Mouse (Mus musculus) MN1 (cell line): ENCODE results near the gene Lrrd1.
A peak's percentile ranks its signal among the peaks of the same experiment; 100 is the strongest.
"Not testable (repeated sequence)": the region's sequence is repeated elsewhere in the genome, so short reads cannot be mapped to it uniquely, and the experiment has no call there.

Experiments used
- DNase-seq: peaks from one replicate; pipeline ENCODE4 v3.0.0-alpha.2; 2016; ENCODE audit warnings: low spot score

Gene Lrrd1

GRCm38 (mm10) chr5:3845026-3845425 lies at the start of gene Lrrd1:
TSS of gene Lrrd1 (plus strand) at chr5:3845173.
- no peak for DNase-seq

GRCm38 (mm10) chr5:3797101-3797500 lies 47.9 kb upstream of the Lrrd1 start:
- not testable (repeated sequence) for DNase-seq

DNA sequence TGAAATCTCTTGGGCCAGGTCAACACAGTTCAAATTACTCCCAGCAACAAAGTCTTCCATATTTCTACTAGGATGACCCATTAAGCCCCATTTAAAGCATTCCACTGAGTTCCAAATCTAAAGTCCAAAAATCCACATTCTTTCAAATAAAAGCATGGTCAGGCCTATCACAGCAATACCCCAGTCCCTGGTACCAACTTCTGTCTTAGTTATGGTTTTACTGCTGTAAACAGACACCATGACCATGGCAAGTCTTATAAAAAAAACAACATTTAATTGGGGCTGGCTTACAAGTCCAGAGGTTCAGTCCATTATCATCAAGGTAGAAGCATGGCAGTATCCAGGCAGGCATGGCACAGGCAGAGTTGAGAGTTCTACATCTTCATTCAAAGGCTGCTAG lies 46.3 kb upstream of the Lrrd1 start:
- not testable (repeated sequence) for DNase-seq

DNA sequence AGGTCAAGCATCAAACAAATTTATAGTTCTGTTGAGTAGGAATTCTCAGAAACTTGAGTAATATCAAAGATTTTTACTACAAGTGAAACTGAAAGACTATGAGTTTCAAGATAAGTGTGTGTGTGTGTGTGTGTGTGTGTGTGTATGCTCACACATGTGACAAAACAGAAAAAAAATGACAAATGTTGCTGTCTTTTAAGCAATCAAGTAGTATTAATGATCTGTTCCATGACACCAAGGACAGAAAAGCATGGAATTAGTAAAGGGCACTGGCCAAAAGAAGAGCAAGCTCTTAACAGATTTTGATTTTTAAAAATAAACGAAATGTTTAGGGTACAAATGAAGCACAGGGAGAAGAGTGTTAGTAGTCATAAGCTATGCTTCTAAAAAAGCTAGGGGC lies 44.9 kb upstream of the Lrrd1 start:
- no peak for DNase-seq

- DNase-seq = no peak
Measured at GRCm38 (mm10) chr5:3800881-3801280, 44.1 kb upstream of the Lrrd1 start.

- peak; percentile 32 for DNase-seq
Measured at GRCm38 (mm10) chr5:3801672-3802432, 43.1 kb upstream of the Lrrd1 start.

- DNase-seq = peak; percentile 92
Measured at GRCm38 (mm10) chr5:3802433-3803291, 42.3 kb upstream of the Lrrd1 start, which contains the start of the genes Ankib1 and Krit1. TSS of gene Ankib1 (minus strand) at chr5:3802925. TSS of gene Krit1 (plus strand) at chr5:3803184.

DNA sequence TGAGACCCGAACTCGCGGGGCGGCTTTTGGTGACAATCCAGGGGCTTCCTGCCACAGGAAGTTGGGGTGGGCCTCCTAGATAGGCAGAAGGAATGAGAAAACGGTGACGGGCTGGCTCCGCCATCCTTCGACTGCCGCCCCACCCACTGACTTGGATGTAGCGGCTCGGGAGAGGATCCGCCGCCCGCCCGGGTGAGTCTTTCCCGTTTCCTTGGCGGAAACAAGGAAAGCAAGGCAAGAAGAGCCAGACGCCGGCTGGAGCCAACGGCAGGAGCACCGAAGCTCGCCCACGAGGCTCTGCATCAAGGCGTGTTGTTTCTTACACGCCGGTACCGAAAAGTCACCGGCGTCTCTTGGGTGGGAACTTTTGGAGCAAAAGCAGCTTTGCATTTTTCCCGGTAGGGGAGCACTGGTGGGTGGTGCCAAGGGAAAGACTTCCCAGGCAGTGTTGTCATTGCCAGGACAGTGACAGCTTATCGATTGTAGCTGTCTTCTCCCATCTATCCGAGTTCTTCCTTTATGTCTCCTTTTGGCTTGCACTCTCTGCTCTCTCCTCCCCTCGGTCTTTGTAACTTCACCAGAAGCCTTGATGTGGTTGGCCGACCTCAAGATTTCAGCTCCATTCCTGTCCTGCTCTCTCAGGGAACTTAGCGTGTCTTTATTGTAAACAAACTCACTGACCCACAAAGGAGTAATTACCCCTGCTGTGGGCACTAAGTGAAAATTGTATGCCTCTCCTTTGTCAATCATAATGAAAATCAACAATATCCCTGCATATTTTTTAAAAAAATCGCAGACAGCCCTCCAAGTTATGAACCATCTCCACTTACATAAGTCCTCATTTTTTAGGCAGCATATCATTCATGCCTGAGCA lies 41.4 kb upstream of the Lrrd1 start:
- DNase-seq = peak; percentile 76

GRCm38 (mm10) chr5:3808472-3808871 lies 36.5 kb upstream of the Lrrd1 start:
- DNase-seq = no peak

GRCm38 (mm10) chr5:3834107-3834506 lies 10.9 kb upstream of the Lrrd1 start:
- no peak for DNase-seq

DNA sequence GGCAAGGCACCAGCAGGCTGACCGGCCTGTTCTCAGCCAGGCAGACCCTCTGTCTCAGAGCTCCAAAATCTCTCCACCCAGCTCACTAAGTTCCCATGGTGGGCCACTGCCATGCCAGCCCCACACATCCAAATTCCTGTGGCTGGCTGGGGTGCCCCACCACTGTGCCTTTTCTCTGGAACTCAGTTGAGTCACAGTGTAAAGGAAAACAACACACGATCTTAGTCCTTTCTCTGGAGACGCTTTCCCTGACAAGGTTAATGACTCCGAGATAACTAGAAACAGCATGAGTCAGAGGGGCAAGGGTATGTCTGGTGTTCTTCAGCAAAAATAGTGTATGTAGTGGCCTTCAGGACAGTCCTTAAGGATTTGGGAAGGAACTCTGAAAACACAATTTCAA lies 25.2 kb downstream of the Lrrd1 start:
- DNase-seq = no peak

GRCm38 (mm10) chr5:3872348-3872747 lies 27.4 kb downstream of the Lrrd1 start:
- no peak for DNase-seq

DNA sequence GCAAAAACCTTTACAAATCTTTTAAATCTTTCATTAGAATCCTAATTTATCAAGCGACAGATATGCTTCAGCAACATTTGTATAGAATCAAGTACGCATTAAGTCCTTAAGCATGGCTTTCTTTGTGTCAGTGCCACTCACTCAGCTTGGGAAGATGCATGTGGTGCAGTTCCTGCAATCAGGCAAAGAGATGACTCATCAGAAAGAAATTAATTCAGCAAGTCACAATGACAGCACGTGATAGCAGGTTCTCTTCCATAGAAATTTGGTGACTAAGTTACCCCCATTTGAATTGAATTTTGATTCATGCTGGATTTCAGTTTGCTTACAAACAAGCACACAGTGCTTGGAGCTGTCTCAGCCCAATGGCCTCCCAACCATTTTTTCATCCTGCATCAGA lies 28.5 kb downstream of the Lrrd1 start:
- no peak for DNase-seq

GRCm38 (mm10) chr5:3886862-3887261 lies 41.9 kb downstream of the Lrrd1 start:
- not testable (repeated sequence) for DNase-seq

- DNase-seq = no peak
Measured at GRCm38 (mm10) chr5:3889201-3889600, 44.2 kb downstream of the Lrrd1 start.

DNA sequence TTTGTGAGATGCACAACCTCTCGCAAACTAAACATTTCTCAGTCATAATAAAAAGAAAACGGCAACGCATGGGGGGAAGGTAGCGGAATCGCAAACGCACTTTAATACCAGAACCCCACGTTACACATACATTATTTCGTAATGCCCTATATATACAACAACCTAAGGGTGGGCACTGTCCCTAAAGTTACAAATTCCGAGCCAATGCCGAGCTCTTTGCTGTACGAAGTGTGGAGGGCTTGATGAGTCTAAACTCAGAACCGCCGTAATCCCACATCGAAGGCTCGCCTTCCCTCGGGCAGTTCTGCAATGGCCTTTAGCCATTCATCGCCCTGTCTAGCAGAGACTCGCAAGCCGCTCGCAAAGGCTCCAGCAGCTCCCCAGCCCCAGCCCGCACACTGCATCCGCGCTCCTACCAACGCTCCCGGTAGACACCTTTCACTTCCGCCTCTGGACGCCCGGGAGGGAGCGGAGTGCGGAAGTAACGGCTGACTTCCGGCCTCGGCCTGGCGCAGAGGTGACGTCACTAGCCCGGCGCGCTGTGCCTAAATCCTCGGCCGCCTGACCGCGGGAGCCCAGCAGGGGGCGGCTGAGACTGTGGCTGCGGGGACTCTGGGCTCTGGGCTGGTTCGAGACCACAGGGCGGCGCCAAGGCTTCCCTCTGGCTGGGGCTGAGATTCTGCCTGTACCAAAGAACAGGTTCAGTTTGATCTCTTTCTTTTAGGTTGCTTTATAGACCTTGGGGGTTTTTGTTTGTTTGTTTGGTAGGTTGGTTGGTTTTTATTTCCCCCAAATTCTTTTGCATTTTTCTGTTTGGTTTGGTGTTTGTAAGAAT lies 48.7 kb downstream of the Lrrd1 start, which contains the start of gene Mterf1a:
Mterf1a (minus strand) TSS at position 475 of the 835 bp plus-strand sequence.
- peak; percentile 53 for DNase-seq

- not testable (repeated sequence) for DNase-seq
Measured at GRCm38 (mm10) chr5:3894294-3894619, 49.3 kb downstream of the Lrrd1 start.

- no peak for DNase-seq
Measured at GRCm38 (mm10) chr5:3905471-3905870, 60.5 kb downstream of the Lrrd1 start.
